Mouse (Mus musculus) CD8-positive naive resting alpha-beta T cell, adult 2 months (primary cell): ENCODE data around the gene P4hb.

Experiments
- DNase-seq, 2 experiments: peaks; one replicate each; pipeline ENCODE4 v3.0.0; 2022; ENCODE audit warnings: low read depth in 2 of 2, low spot score in 2 of 2

Gene P4hb

GRCm38 (mm10) chr11:120512790-120513453, 60.1 kb downstream of the P4hb start:
- DNase-seq: no peak

GRCm38 (mm10) chr11:120510375-120511030, 62.5 kb downstream of the P4hb start:
- no peak for DNase-seq
